Mouse (Mus musculus): Measurements from ENCODE around the gene Rfx8.
A peak's percentile ranks its signal among the peaks of the same experiment; 100 is the strongest.

DNA sequence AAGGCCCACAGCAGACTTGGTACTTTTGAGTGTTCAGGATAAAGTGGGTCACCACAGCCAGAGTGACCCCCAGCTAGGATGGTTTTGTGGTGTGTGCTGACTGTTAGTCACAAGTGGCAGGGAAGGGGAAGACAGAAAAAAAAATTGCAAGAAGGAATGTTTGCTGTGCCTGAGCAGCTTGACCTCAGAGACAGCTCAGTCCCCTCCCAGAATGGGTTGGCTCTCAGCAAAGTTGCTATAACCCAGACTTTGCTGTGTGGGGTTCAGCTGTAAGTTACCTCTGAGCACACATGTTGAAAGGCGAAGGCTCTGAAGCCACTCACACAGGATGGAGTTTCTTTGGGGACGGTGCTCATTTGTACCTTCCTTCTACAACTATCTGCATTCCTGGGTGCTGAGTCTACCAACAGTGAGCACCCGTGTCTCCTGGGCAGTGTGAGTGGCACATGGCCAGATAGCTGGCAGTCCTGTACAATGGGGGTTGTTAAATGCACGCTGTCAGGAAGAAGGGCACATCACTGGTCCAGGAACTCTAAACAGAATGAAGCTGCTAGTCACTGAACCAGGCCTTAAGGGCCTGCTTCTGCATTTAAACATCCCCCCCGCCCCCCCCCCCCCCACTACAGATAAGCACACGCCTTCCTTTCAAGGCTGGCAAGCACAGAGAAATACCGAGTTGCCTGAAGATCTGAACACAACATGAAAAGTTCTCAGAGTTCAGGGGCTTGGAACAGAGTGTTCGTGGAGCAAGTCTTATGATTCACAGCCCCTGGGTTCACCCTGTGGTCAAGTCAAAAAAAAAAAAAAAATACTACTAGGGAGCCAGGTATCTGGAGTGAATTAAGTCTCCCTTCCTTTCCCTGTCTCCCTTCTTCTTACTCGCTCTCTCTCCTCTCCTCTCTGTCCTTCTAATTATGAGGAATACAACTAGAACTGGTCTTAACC lies 38.7 kb upstream of the Rfx8 start:
- TF ChIP-seq CTCF (IDR thresholded peaks at IDR 0.05; ENCODE audit: control insufficient read depth, insufficient read depth, insufficient read length) (no peak), USF1 (IDR thresholded peaks at IDR 0.05; ENCODE audit: low read depth) (peak; percentile 25)
